Mouse (Mus musculus) stomach, embryonic 16.5 days (tissue): ENCODE measurements around the gene Rnf168. TPM values are rescaled to one million over a fixed set of nuclear protein-coding genes. Genes with fewer than 3 reads are reported as not detected.

Experiments used
- ATAC-seq: fragments of 200-750 bp; cut with Nextera tagmentation; 2 replicates; pipeline ENCODE4 v1.8.0; 2017; ENCODE audit warnings: moderate number of reproducible peaks, moderate TSS enrichment; ENCODE audit not compliant: insufficient read depth, low FRiP score
- H3K27ac ChIP-seq: fragments of 300-500 bp; sonication (generic); 2 replicates; pipeline ENCODE4 v1.5.1; 2014; ENCODE audit warnings: low read length
- H3K27me3 ChIP-seq: fragments of 300-500 bp; sonication (generic); 2 replicates; pipeline ENCODE4 v1.6.1; 2014; ENCODE audit warnings: low read length, control low read depth, mixed read lengths; ENCODE audit not compliant: control insufficient read depth, insufficient read depth
- H3K36me3 ChIP-seq: fragments of 300-500 bp; sonication (generic); 2 replicates; pipeline ENCODE4 v1.6.1; 2014; ENCODE audit warnings: low read length; ENCODE audit not compliant: control insufficient read depth, insufficient read depth
- H3K4me1 ChIP-seq: fragments of 300-500 bp; sonication (generic); 2 replicates; pipeline ENCODE4 v1.6.1; 2014; ENCODE audit warnings: low read length, control low read depth, mixed read lengths; ENCODE audit not compliant: control insufficient read depth, insufficient read depth
- H3K4me2 ChIP-seq: fragments of 300-500 bp; sonication (generic); 2 replicates; pipeline ENCODE4 v1.6.1; 2014; ENCODE audit warnings: low read depth, low read length, mixed read lengths
- H3K4me3 ChIP-seq: fragments of 300-500 bp; sonication (generic); replicated peaks from 2 replicates; pipeline ENCODE4 v1.5.1; 2014; ENCODE audit warnings: mild to moderate bottlenecking, low read length
- H3K9ac ChIP-seq: fragments of 300-500 bp; sonication (generic); 2 replicates; pipeline ENCODE4 v1.6.1; 2014; ENCODE audit warnings: low read length
- H3K9me3 ChIP-seq: fragments of 300-500 bp; sonication (generic); replicated peaks from 2 replicates; pipeline ENCODE4 v1.6.1; 2016; ENCODE audit warnings: low read length, control low read depth; ENCODE audit not compliant: control insufficient read depth
- WGBS: fragments of 180-500 bp; shearing (Covaris S2); extraction: QIAGEN DNeasy Blood & Tissue Kit; methylation state at CpG from one replicate; pipeline ENCODE4 v1.1.7; 2014; 5-methylcytosine and 5-hydroxymethylcytosine counted together
- polyA plus RNA-seq: library from polyadenylated mRNA; unstranded; fragments of >200 nt; fragmentation: Nextera tagmentation; extraction: Ambion mirVana; gene quantifications from 2 replicates; pipeline ENCODE4 v1.2.1, GENCODE M21; 2015

Rnf168 gene
- polyA plus RNA-seq, 1 experiment from 2014 or later, result 18.4 TPM

DNA sequence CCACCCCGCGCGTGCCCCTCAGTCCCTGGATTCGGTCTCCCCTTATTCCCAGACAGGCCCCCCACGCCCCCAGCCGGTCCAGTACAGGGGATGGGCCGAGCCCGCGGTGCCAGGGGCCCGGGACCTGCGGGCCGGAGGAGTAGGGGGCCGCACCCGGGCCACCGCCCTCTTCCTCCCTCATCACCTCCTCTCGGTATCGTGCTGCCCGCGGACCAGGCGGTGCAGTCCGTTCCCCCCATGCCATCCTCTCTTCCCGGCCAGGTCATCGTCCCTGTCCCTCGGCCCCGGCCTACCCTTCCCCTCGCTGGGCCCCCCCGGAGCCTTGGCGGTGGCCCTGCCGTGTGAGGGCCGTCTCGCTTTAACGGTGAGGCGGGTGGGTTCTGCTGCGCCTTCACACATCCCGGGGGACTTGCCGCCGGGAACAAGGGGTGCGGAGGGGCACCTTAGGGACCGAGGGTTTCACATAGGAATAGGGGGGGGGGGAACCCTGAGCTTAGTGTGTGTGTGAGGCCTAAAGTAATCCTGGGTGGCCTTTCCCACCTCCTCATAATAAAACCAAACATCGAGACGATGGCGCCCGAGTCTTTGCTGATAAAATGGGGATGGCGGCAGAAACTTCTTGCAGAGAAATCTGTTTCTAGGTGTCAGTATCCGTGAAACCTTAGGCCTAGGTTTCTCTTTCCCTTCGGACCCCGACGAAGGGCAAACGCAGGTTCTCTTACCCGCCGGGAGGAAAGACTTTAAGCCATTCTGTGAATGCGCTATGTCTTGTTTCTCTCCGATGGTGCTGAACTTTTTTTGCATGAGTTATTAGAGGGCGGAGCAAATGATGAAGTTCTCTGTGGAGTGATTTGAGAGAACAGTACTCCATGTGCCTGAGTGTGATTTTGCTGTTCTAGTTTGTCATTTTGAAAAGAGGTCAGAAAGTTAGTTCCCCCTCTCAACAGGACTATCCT lies 55.6 kb downstream of the Rnf168 start:
- Histone ChIP-seq H3K36me3 (no peaks in the 10 kb centered on the region), H3K4me1 (no peaks in the 10 kb centered on the region), H3K4me3 (peak overlapping the region; percentile 100), H3K9me3 (no peaks in the 10 kb centered on the region), H3K27ac (peak overlapping the region; percentile 98), H3K9ac (peak overlapping the region; percentile 97), H3K27me3 (no peaks in the 10 kb centered on the region), H3K4me2 (peak overlapping the region; percentile 54)
- WGBS, result under 1% methylated on average over 54 of the region's 54 CpGs
- peak; percentile 61 for ATAC-seq

DNA sequence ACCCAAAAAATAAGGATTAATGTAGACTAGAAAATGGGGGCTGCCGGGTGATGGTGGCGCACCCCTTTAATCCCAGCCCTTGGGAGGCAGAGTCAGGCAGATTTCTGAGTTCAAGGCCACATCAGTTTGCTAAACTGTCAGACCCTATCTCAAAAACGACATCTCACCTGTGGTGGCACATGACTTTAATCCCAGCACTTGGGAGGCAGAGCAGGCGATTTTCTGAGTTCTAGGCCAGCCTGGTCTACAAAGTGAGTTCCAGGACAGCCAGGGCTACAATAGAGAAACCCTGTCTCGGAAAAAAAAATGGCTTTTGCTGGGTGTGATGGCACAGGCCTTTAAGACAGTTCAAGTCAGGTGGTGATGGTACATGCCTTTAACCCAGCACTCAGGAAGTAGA lies 57.9 kb downstream of the Rnf168 start:
- no peak for ATAC-seq
- H3K9me3 ChIP-seq, result no peaks in the 10 kb centered on the region
- 86% methylated on average over 5 of the region's 5 CpGs for WGBS

DNA sequence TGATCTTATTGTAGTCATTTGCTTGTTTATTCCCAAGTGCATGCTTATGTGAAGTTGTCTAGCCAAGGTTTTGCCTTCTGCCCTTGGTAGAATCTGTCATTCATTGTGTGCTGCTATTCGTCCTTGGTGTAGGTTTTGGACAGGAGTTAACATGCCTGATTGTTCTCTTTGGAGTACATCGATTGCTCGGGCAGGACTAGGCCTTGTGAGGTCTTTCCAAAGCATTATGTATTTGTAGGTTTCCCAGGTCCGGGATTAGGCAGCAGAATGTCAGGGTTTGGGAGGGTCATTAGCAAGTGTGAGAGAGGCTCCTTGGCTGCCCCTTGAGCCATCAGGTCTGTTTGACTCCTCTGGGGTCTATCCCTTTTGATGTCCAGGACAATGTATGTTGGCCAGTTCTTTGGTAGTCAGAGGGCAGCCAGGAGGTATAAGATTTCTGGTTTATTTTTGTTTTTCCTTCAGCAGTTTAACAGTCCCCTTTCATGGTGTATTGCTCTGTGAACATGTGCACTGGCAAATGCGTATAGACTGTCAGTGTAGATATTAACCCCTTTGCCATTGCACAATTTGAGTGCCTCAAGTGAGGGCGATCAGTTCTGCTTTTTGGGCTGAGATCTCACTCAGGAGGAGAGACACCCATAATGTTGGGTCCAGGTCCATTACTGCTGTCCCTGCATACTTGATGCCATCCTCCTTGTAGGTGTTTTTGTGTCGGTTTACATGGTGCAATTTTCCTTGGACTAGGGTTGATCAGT lies 58.9 kb downstream of the Rnf168 start:
- H3K27me3 ChIP-seq, result no peaks in the 10 kb centered on the region
- no peak overlapping the region for H3K4me2 ChIP-seq
- WGBS, result 63% methylated on average over 7 of the region's 7 CpGs
- no peak for ATAC-seq
- H3K4me3 ChIP-seq, result no peak overlapping the region
- H3K4me1 ChIP-seq, result no peaks in the 10 kb centered on the region
- H3K27ac ChIP-seq, result no peak overlapping the region
- no peaks in the 10 kb centered on the region for H3K36me3 ChIP-seq
- no peak overlapping the region for H3K9ac ChIP-seq
- H3K9me3 ChIP-seq, result no peaks in the 10 kb centered on the region

More for the DNA sequence above, 57.9 kb downstream of the Rnf168 start:
- Histone ChIP-seq H3K9ac (no peak overlapping the region), H3K27ac (no peak overlapping the region), H3K27me3 (no peaks in the 10 kb centered on the region), H3K4me2 (no peak overlapping the region), H3K4me1 (no peaks in the 10 kb centered on the region), H3K36me3 (no peaks in the 10 kb centered on the region), H3K4me3 (no peak overlapping the region)

DNA sequence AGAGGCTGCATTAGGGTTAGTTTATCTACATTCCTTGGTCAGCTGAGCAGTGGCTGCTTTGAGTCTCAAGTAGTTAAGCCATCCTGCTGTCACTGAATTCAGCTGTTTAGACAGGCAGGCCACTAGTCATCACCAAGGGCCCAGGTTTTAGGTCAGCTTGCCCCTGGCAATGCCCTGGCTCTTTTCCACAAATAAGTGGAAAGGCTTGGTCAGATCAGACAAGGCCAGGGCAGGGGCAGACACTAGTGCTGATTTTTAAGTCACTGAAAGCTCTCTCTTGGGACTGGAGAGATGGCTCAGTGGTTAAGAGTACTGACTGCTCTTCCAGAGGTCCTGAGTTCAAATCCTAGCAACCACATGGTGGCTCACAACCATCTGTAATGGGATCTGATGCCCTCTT lies 59.7 kb downstream of the Rnf168 start:
- Histone ChIP-seq H3K4me1 (no peaks in the 10 kb centered on the region; the same call in 1 of the 2 replicates), H3K27me3 (no peaks in the 10 kb centered on the region), H3K9ac (no peak overlapping the region), H3K4me3 (no peak overlapping the region), H3K4me2 (no peak overlapping the region), H3K9me3 (no peaks in the 10 kb centered on the region), H3K27ac (no peak overlapping the region), H3K36me3 (no peaks in the 10 kb centered on the region)
- no peak for ATAC-seq

DNA sequence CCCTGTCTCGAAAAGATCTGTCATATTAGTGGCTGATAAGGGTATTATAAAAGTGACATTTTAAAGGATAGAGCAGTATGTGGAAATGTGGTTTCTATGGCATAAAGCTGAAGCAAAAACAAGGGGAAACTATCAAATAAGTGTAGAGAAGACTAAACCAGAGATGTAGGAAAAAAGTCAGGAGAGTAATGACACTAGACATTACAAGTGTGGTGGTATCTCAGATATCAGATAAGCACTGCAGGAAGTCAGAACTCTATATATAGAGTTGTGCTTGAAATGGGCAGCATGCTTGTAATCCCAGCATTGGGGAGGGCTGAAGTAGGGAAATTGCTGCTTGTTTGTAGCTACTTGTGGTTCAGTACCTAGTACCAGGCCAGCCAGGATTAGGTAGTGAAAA lies 63.2 kb downstream of the Rnf168 start:
- no peaks in the 10 kb centered on the region; the same call in 1 of the 2 replicates for H3K4me1 ChIP-seq
- H3K27ac ChIP-seq, result no peak overlapping the region
- WGBS, result 74% methylated on average over 1 of the region's 1 CpGs
- no peaks in the 10 kb centered on the region for H3K36me3 ChIP-seq
- no peaks in the 10 kb centered on the region for H3K27me3 ChIP-seq
- no peak overlapping the region for H3K4me2 ChIP-seq
- no peaks in the 10 kb centered on the region for H3K9me3 ChIP-seq
- no peak overlapping the region for H3K9ac ChIP-seq
- no peak for ATAC-seq
- H3K4me3 ChIP-seq, result no peak overlapping the region

DNA sequence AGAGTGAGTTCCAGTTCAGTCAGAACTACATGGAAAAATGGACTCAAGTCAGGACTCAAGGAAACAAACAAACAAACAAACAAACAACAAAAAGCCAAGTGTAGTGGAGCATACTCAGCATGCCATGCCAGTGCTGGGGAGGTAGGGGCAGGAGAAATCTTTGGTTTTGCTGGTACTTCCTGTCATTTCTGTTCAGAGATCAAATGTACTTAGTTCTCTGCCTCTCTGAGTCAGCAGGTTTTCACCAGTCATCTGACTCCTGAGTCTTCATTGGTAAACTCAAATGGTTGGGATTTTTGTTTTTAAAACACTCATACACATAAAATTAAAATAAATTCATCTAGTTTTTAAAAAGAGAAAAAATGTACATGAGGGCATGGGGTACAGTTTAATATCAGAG lies 68.3 kb downstream of the Rnf168 start:
- no peaks in the 10 kb centered on the region for H3K27me3 ChIP-seq
- no peak overlapping the region for H3K9ac ChIP-seq
- ATAC-seq, result no peak

DNA sequence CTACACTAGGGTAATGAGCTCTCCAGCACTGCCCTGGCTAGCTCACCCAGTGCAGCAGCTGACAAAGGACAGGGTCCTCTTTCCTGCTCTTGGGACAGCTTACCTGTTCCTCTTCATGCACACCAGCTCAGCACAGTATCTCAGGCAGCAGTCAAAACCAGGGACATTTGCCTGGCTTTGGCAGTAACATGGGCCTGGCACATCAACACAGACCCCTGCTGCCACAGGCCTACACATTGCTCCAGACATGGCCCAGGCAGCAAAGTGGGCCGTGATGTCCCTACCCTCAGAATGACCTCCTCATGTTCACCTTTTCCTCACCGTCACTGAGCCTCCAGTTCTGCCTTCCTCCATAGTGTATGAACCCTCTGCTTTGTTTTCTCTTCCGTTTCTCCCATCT lies 73.5 kb downstream of the Rnf168 start:
- no peak for ATAC-seq
- Histone ChIP-seq H3K9me3 (0 out of 2 replicates have a peak, but pooled peaks cover 3% of the 10 kb centered on the region), H3K4me2 (no peak overlapping the region), H3K4me3 (no peak overlapping the region), H3K4me1 (no peaks in the 10 kb centered on the region), H3K27me3 (no peaks in the 10 kb centered on the region), H3K27ac (no peak overlapping the region), H3K9ac (no peak overlapping the region), H3K36me3 (peaks cover 6% of the 10 kb centered on the region; the same call in 1 of the 2 replicates)
- WGBS, result 81% methylated on average over 3 of the region's 3 CpGs

More for the DNA sequence above, 68.3 kb downstream of the Rnf168 start:
- H3K4me2 ChIP-seq, result no peak overlapping the region
- no peaks in the 10 kb centered on the region for H3K9me3 ChIP-seq
- H3K36me3 ChIP-seq, result no peaks in the 10 kb centered on the region
- no peak overlapping the region for H3K27ac ChIP-seq
- H3K4me1 ChIP-seq, result no peaks in the 10 kb centered on the region; the same call in 1 of the 2 replicates
- no peak overlapping the region for H3K4me3 ChIP-seq
